Mouse (Mus musculus) kidney, postnatal 14 days (tissue): ENCODE measurements around the gene Steap4.
"Not testable (repeated sequence)": the region's sequence is repeated elsewhere in the genome, so short reads cannot be mapped to it uniquely, and the experiment has no call there.

ENCODE experiments used
- DNase-seq: peaks from one replicate; pipeline ENCODE4 v3.0.0; 2022; ENCODE audit warnings: mixed read lengths

Steap4 gene

DNA sequence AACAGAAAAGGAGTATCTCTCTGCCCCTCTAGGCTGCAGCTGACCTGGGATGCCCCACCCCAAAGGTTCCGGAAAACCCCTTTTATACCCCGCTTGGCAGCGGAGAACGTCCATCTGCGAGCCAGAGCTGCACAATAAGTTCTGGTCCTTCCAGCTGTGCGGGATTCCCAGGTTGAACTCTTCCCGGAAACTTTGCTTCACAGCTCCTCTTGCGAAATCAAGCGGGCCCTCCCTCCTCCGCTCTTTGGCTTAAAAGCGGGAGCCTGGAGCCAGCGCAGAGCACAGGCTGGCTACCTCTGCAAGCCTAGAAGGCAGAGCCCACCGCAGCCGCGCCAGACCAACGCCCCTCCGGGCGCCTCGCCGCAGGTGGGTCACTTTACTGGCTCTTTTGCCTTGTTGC, at the start of gene Steap4:
Steap4 (plus strand) TSS at position 282 of the 400 bp plus-strand sequence.
- peak; percentile 48 for DNase-seq

DNA sequence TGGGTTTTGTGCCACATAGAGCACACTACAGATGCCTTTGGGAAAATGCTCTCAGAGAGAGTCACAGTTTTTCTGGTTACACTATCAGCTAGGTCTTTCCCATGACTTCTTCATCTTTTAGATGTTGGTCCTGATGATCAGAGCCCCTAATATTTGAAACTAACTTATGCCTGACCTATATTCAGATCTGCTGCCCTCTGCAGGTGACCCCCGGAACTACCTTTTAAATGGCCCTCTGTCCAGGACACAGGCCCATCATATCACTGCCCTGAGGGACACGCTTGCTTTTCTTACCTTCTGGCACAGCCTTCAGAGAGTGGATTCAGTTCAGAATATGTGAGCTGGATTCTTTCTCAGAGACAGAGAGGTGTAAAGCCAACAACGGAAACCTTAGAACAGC, 48.3 kb upstream of the Steap4 start:
- no peak for DNase-seq

DNA sequence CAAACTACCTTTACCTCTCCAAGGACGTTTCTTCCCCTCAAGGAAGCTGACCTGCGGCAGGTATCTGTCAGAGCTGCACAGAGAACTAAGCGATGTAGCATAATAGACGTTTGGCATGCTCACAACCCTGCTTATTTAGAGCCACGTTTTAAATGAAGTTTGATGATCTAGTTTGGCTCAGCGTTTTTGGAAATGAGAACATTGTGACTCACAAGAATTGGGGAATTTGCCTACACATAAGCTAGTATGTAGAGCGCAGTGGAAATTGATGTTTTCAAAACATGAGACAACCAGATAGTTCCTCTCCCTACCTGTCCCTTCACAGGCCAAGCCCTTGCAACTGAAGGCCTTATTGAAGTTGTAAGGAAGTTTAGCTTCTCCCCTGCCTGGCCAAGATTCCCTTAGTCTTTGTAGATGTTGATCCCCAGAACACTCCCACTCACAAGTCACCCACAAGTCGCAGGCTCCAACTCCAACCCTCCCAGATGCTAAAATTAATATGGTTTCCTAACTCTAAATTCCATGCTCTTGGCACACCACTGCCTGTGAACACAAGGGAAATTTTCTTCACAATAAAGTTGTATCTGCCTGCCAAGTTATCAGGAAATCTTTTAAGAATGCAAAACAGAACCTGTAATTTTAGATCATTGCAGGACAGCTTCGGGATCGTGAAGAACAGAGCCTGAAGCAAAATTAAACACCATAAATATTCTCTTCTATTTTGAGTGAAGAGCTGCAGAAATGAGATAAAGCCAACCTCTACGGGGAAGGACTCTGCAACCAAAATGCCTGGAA, 42.6 kb upstream of the Steap4 start:
- no peak for DNase-seq

DNA sequence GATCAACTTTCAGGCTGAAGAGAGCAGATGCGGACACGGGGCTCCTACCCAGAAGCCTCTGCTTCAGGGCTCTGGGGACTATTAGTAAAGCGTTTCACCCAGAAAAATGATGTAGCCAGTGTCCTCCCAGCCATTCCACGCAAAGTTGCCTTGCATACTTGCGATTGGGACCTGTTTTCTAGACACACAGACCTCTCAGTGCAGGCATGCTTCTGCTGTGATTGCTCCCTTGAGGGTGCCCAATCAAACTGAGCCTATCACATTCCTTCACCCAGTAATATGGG, 42.0 kb upstream of the Steap4 start:
- no peak for DNase-seq

DNA sequence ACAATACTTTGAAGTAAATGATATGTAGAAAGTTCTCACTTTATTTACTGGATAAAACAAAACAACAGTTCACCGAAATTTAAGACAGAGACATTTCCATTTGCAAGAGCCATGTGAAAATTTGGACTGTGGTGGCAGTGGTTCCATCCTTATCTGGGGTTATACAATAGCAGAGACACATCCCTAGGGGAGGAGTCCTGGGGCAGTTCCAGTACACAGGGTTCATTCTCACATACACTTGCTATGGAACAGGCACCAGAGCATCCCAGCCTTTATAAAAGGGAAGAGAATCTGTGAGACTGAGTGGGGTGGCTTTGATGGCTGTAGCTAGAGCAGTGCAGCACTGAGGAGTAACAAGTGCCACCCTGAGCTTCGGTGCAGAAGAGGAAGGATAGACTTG, 40.6 kb upstream of the Steap4 start:
- no peak for DNase-seq

DNA sequence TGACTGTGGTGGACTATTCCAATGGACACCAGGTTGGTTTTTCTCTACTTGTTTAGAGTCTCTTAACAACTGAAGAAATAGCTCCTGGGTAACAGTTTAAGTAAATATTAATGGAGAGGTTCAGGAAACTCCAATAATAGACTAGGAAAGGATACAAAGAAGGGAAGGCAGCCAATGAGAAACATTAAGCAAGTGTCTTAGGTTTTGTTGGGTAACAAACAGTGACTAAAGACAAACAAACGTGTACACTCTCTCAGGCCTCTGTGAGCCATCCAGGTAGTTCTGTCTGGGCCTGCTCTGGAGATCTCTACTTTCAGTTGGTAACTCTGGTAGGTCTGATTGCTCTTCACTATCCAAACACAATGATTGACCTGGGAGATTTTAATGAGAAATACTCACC, 37.5 kb upstream of the Steap4 start:
- no peak for DNase-seq

DNA sequence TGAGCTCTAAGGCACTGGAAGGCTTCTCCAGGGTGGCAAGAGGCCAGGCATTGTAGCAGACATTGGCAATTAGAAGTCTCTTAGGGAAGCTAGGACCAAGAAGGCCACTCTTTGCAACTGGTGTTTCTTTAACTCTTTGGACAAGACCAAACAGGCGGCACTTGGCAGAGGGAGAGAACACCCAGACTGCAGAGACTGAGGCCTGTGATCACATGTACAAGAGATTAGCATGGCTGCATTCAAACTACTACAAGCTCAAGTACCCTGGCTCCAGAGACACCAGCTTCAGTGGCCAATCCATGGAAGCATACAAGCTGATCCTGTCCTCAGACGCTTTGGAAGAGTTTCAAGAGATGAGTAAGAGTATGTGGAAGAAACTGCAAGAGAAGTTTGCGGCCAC, 36.6 kb upstream of the Steap4 start:
- DNase-seq, result no peak

DNA sequence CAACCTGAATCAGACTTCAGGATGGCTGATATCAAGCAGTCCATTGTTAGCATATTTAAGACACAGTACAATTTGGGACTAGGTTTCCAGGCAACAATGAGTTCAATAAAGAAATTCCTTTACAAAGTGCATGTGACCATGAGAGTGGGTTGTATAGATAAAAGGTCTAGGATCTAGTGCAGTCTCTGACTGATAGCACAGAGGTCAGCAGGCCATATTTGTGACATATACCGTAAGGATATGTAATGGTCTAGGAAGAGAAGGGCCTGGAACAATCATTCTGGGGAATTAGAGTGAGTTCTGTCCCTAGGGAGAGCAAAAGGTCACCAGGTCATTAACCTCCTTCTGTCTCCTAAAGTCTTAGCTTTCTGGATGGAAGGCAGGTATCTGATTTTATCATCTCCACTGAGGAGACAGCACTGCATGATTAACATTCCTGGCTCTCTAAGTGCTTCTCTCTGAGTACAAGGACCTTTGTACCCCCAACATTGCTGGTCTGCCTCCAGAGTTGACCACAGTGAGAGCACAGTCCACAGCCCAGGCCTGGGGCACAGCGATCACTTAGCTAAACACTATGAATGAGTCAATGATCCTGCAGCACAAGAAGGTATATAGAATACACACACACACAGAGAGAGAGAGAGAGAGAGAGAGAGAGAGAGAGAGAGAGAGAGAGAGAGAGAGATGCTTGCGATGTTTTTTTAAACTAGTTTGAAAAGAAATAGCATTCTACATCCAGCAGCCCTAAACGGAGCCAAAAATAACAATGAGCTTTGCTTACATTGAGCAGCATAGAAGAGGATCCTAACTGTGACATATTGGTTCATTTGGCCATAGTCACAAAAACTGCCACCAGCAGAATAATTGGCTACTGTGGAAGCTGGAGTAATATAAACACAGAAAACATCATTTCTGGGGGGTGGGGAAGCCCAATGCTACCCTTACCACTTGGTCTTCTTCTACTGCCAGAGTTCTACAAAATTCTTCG, 27.7 kb upstream of the Steap4 start:
- peak; percentile 21 for DNase-seq

DNA sequence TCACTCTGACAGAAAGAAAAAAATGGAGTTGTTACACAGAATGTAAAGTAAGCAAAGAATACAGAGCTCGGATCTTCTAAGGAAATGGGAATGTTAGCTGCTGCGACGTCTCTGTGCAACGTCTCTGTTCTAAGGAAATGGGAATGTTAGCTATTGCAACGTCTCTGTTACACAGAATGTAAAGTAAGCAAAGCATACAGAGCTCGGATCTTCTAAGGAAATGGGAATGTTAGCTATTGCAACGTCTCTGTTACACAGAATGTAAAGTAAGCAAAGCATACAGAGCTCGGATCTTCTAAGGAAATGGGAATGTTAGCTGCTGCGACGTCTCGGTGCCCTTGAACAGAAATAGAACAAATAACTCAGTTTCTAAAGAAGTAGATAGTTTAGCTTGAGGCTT, 26.8 kb upstream of the Steap4 start:
- not testable (repeated sequence) for DNase-seq

DNA sequence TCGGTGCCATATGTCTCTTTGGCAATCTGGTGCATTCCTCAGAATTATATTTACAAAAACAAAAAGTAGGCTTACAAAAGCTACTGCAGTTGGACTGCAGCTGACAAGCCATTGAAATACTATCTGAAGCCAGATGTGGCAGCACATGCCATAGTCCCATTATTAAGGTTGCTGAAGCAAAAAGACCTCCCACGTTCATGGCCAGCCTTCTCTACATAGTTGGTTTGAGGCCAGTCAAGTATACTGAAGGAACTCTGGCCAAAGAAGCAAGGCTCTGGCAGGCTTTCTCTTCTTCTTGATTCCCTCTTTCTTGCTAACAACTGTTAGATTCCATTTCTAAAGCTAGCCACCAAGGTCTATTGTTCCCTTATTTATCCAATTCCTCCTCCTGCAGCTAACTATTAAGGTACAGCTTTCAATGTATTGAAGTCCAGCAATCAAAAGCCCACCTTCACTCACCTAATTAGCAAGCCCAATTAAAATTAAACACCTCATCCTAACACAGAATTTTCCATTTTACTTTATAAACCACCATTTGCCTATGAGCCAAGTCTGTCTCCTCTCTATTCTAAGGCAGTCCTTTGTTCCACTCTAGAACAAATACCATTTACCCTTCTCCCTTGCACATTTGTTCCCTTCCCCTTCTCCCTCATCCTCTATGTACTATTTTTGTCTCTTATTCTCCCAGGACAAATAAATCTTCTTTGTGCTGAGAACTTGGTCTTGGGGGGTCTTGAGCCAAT, 26.2 kb upstream of the Steap4 start:
- no peak for DNase-seq

DNA sequence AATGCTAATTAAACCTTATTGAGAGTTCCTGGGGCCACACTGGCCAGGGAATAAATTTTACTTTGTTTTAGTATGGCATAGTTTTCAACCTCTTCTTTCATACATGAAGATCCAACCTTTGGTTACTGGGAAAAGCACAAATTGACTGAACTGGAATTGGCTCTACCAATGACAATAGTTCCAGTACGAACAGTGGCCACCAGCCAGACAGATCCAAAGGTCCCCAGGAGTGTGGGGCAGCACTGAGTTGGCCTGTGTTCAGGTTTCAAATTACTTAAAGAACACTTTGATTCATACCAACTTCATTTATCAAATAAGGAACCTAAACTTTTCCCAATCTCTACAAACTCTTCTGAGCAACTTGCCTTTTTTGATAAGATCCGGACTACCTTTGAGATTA, 5.4 kb upstream of the Steap4 start:
- no peak for DNase-seq

DNA sequence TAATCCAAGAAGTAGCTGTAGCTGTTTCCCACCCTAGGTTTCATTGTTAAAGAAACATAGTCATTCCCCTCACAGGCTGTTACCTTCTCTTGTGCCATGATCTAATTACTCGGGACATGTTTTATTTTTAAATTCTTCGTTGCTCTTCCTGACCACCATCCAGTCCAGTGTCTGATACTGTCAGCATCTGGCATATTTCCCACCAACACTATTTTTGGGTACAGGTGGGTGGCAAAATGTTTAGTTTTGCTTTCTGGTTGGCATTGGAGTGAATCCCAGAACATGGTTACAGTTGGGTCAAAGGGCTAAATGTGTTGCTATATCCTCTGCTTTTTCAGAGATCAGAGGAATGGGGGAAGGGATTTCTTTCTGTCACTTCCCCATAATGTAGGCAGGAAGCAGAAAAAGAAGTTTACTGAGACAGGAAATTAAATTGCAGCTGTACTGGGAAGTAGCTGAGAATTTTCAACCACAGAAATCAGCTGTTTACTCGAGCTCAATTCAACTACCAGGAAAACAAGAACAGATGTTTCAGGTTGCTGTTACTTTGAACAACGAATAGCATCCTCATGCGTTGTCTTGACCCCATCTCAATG, 4.8 kb upstream of the Steap4 start:
- no peak for DNase-seq

DNA sequence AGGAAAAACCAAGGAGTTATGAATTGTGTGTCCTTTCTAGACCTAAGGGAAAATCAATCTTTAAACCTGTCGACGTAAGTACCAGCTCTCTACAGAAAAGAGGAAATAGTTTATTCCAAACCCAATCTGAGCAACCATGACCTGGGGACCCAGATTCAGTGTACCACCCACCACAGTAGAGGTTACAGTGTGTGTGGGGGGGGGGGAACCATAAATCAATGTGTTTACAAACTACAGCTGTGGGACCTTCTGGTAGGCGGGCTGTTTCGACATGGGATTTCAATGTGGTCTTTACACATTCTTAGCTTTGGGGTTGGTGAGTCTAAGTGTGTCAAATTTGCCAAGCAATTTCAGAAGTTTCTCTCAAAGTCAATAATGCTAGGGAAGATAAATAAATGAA, 2.2 kb upstream of the Steap4 start:
- no peak for DNase-seq

DNA sequence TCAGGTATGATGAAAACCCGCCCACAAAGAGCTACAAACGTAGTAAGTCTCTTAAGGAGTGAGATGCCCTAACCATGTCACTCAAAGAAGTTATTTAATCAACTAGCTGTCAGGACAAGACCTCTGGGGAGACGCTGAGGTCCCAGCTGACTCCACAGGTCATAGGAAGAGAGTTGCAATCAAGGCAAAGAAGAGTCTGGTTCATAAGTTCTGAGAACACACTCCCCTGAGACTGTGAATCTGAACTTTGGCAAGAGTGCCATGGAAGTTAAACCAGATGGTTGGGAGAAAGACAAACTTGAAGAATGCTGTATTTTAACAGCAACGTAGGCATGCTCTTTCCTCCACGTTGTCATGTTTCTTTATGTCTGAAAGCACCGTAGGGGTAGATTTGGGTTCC, 971 bp upstream of the Steap4 start:
- no peak for DNase-seq

DNA sequence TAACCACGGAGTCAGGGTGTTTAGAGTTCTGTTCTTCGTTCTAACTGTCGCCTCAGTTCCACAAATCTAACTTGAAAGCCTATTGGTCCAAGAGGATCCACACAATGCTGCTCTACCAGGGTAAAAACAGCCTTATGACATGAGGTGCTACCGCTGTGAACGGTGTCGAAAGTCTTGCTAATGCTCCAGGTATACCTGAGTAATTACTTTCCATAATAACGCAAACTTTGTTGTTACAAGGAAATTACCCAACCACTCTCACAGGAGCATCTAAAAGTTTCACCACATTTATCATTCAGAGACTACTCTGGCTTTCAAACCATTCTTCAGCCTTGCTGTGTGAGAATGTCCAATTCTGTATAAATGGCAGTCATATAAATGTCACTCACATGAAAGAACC, 856 bp downstream of the Steap4 start:
- no peak for DNase-seq

DNA sequence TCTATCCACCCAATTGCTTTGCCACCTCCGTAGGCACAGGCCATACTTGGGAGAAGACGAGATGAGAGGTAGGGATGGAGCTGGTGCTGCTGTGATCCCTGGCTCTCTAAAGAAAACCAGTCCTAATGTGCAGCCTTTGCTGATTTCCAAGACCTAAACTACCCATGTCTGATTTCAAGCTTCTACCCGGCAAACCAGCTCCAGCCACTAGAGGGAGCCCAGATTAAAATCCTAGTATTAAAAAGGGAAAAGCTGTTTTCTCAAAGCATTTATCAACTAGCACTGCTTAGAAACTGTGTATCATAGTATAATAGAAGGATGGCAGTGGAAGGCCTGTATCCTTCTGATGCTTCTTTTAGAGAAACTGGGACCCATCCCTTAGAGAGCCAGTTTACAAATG, 5.0 kb downstream of the Steap4 start:
- peak; percentile 43 for DNase-seq

DNA sequence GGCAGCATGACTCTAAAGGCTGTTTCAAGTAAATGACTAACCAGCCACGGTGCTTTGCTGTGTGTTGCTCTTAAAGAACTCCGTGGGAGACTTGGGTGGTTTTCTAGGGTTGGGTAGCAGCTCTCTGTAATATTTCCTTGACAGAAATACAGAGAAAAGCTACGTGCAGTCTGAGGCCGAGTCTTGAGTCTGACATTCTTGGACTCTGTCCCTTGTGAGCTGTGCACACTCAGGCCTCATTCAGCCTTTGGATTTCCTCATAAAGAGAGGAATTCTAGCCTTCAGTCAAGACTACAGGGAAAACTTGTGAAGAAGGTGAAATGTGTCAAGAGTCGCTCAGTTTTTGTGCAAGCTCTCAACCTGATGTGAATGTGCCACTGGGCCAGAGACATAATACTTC, 7.9 kb downstream of the Steap4 start:
- DNase-seq, result no peak

DNA sequence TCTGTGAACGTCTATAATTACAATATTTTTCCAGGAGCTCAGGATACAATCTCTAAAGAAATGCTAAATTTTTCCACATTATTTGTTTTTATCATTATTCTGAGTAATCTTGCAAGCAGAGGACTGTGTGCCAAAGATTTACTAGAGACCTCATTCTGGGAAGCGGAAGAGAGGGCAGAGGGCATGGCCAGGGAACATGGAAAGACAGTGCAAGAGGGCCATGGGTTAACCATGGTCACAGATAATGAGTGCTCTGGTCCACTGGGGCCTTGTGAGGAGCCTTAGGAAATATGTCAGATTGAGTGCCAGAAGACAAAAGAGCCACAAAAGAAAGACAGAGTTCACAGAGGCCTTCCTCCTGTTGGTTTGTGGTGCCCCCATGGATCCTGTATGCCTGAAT, 12.0 kb downstream of the Steap4 start:
- peak; percentile 15 for DNase-seq

DNA sequence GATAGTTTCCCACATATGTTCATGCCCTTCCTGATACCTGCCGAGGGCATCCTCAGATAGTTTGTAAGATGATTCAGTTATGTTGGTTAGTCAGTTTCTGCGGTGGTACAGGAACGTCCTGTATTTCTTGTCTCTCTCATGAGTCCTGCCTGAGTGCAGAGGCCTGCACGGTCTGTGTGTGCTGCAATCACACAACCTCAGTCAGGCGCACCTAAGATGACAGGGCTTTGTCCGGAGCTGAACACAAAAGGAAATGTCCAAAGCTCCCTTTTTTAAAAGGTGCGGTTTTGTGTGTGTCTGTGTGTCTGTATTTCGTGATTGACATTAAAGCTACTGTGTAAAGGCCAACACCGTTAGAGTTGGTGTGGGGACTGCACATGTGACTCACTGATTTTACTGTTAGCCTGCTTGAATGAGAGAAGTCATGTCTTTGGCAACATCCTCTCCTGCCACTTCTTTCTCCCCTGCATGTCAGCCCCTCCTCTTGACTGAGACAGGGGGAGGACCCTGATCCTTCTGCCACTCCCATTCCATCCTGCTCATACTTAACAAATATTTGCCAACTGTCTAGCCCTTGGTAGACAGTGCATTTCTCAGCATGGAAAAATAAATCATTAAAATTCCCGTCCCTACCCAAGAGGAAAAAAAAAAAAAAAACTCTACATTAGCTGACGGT, 14.4 kb downstream of the Steap4 start:
- DNase-seq, result no peak

DNA sequence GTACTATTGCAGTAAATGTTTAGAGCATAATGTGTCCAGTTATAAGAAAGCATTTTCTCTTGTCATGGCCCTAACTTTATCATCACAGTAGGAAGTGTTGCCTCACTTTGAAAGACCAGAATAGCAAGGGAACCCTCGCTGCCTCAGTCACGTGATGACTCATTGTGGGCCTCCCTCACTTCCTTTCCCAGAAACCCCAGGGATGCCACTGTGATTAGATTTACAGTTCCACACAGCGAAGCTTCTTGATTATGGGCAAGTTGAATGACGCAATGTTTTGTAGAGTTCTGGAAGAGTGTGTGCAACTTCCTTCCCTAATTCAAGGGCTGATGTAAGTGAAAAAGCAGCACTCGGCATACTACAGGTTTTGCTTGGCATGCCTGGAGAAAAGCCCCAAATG, 20.3 kb downstream of the Steap4 start:
- DNase-seq, result no peak

DNA sequence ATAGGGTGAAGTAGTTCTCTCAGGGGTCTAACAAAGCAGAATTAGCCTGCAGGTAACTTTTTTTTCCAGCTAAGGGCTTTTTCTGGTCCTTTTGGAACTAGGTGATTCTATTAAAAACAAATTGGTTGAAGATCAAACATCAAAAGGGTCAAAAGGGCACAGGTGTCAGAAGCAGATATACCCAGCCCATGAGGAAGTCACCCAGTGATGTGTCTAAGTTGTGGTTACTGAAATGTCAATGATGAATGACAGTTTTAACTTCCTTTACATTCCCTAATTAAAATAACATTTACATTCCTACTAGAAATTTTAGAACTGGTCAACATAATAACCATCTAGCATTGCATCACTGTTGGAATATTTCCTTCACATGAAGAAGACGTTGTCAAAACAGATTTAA, 27.7 kb downstream of the Steap4 start:
- DNase-seq, result no peak

DNA sequence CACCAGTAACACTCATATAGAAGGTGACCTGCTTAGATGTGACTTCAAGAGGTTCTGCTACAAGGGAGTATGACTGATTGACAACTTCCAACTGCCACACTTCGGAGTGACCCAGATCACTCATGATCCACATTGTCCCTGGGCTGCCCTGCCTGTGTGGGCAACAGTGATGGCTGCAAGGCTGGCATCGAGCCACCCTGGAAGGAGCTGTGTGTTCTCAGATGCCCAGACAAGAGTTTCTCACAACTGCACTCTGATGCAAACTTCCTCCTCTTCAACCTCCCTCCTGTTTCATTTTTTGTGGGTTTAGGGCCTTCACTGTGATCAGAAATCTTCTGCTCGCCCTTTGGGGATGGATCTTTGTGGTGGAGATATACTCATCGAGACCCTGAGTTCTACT, 28.2 kb downstream of the Steap4 start:
- no peak for DNase-seq

DNA sequence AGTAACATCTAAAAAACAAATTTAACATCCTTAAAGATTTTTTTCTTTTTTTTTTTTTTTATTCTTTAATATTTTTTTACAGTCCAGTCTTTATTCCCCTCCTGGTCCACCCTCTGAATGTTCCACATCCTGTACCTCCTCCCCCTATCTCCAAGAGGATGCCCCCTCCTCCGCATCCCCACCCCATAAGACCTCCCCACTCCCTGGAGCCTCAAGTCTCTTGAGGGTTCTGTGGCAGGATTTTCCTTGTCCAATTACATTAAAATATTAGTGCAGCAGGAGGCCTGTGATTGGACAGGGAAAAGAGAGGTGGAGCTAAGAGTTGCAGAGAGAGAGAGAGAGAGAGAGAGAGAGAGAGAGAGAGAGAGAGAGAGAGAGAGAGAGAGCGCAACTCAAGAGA, 31.4 kb downstream of the Steap4 start:
- not testable (repeated sequence) for DNase-seq
